Mouse (Mus musculus) stomach, embryonic 15.5 days (tissue): Measurements from ENCODE around the gene Vta1. TPM values are rescaled to one million over a fixed set of nuclear protein-coding genes. Genes with fewer than 3 reads are reported as not detected.

Experiments used
- ATAC-seq: fragments of 200-750 bp; cut with Nextera tagmentation; 2 replicates; pipeline ENCODE4 v1.8.0; 2017; ENCODE audit warnings: low read depth, moderate number of reproducible peaks, moderate TSS enrichment; ENCODE audit not compliant: insufficient read depth, low FRiP score
- H3K27ac ChIP-seq: fragments of 300-500 bp; sonication (generic); 2 replicates; pipeline ENCODE4 v1.5.1; 2015; ENCODE audit warnings: mild to moderate bottlenecking, inconsistent platforms
- H3K27me3 ChIP-seq: fragments of 300-500 bp; sonication (generic); replicated peaks from 2 replicates; pipeline ENCODE4 v1.6.1; 2015; ENCODE audit warnings: inconsistent platforms
- H3K36me3 ChIP-seq: fragments of 300-500 bp; sonication (generic); 2 replicates; pipeline ENCODE4 v1.6.1; 2015; ENCODE audit warnings: inconsistent platforms
- H3K4me1 ChIP-seq: fragments of 300-500 bp; sonication (generic); 2 replicates; pipeline ENCODE4 v1.6.1; 2015; ENCODE audit warnings: inconsistent platforms
- H3K4me2 ChIP-seq: fragments of 300-500 bp; sonication (generic); 2 replicates; pipeline ENCODE4 v1.6.1; 2015; ENCODE audit warnings: mild to moderate bottlenecking, inconsistent platforms
- H3K4me3 ChIP-seq: fragments of 300-500 bp; sonication (generic); replicated peaks from 2 replicates; pipeline ENCODE4 v1.5.1; 2015; ENCODE audit warnings: inconsistent platforms
- H3K9ac ChIP-seq: fragments of 300-500 bp; sonication (generic); 2 replicates; pipeline ENCODE4 v1.6.1; 2015; ENCODE audit warnings: inconsistent platforms
- H3K9me3 ChIP-seq: fragments of 300-500 bp; sonication (generic); 2 replicates; pipeline ENCODE4 v1.6.1; 2016; ENCODE audit warnings: inconsistent platforms
- WGBS: fragments of 180-500 bp; shearing (Covaris S2); methylation state at CpG from one replicate; pipeline ENCODE4 v1.1.7; 2015; 5-methylcytosine and 5-hydroxymethylcytosine counted together
- polyA plus RNA-seq: library from polyadenylated mRNA; unstranded; fragments of >200 nt; fragmentation: Nextera tagmentation; extraction: Ambion mirVana; gene quantifications from 2 replicates; pipeline ENCODE4 v1.2.1, GENCODE M21; 2015

Vta1 gene
- polyA plus RNA-seq = 86.1 and 90.6 TPM in 2 replicates

- Histone ChIP-seq H3K36me3 (no peaks in the 10 kb centered on the region), H3K27me3 (no peaks in the 10 kb centered on the region), H3K9ac (peak within 1 kb of the TSS; percentile 63), H3K27ac (no peak within 1 kb of the TSS), H3K4me1 (peaks cover 9% of the 10 kb centered on the region), H3K4me3 (peak within 1 kb of the TSS; percentile 81), H3K9me3 (no peaks in the 10 kb centered on the region), H3K4me2 (peak within 1 kb of the TSS; percentile 50)
- ATAC-seq = peak; percentile 98
- WGBS = under 1% methylated on average over 50 of the region's 50 CpGs
Measured at GRCm38 (mm10) chr10:14705072-14706066, at the start of gene Vta1, which contains the start of gene Nmbr. TSS of gene Vta1 (minus strand) at chr10:14705560. TSS of gene Nmbr (plus strand) at chr10:14705591.

- no peak for ATAC-seq
- WGBS = 0% methylated on average over 2 of the region's 2 CpGs
- no peaks in the 10 kb centered on the region for H3K9me3 ChIP-seq
Measured at GRCm38 (mm10) chr10:14734285-14734684, 28.9 kb upstream of the Vta1 start.

GRCm38 (mm10) chr10:14725671-14726070, 20.3 kb upstream of the Vta1 start:
- 64% methylated on average over 9 of the region's 9 CpGs for WGBS
- Histone ChIP-seq H3K4me3 (no peak overlapping the region), H3K9me3 (no peaks in the 10 kb centered on the region), H3K4me2 (no peak overlapping the region), H3K27ac (no peak overlapping the region), H3K9ac (no peak overlapping the region), H3K4me1 (no peaks in the 10 kb centered on the region), H3K36me3 (no peaks in the 10 kb centered on the region), H3K27me3 (no peaks in the 10 kb centered on the region)
- ATAC-seq = no peak

More at GRCm38 (mm10) chr10:14734285-14734684, 28.9 kb upstream of the Vta1 start:
- Histone ChIP-seq H3K4me2 (no peak overlapping the region), H3K4me1 (no peaks in the 10 kb centered on the region), H3K9ac (no peak overlapping the region), H3K27ac (no peak overlapping the region), H3K4me3 (no peak overlapping the region), H3K27me3 (no peaks in the 10 kb centered on the region), H3K36me3 (no peaks in the 10 kb centered on the region)

- Histone ChIP-seq H3K9me3 (no peaks in the 10 kb centered on the region), H3K4me3 (no peak within 1 kb of the TSS), H3K9ac (no peak within 1 kb of the TSS), H3K4me1 (no peaks in the 10 kb centered on the region), H3K36me3 (no peaks in the 10 kb centered on the region), H3K27me3 (no peaks in the 10 kb centered on the region), H3K4me2 (no peak within 1 kb of the TSS), H3K27ac (no peak within 1 kb of the TSS)
- WGBS = 59% methylated on average over 3 of the region's 3 CpGs
- no peak for ATAC-seq
Measured at GRCm38 (mm10) chr10:14718114-14718513, 12.8 kb upstream of the Vta1 start, which contains the start of gene Gje1. TSS of gene Gje1 (minus strand) at chr10:14718214.

GRCm38 (mm10) chr10:14703830-14704420, 1.4 kb downstream of the Vta1 start:
- H3K9ac ChIP-seq = no peak overlapping the region
- H3K27ac ChIP-seq = no peak overlapping the region
- H3K36me3 ChIP-seq = no peaks in the 10 kb centered on the region
- ATAC-seq = no peak
- WGBS = 65% methylated on average over 4 of the region's 4 CpGs
- H3K4me3 ChIP-seq = peak overlapping the region; percentile 81
- H3K27me3 ChIP-seq = no peaks in the 10 kb centered on the region
- H3K4me2 ChIP-seq = peak overlapping the region; percentile 50
- H3K4me1 ChIP-seq = peaks cover 9% of the 10 kb centered on the region
- H3K9me3 ChIP-seq = no peaks in the 10 kb centered on the region

GRCm38 (mm10) chr10:14703239-14703638, 2.1 kb downstream of the Vta1 start:
- H3K4me3 ChIP-seq = no peak overlapping the region
- H3K27me3 ChIP-seq = no peaks in the 10 kb centered on the region
- no peak overlapping the region for H3K4me2 ChIP-seq
- no peak overlapping the region for H3K9ac ChIP-seq
- no peaks in the 10 kb centered on the region for H3K9me3 ChIP-seq
- WGBS = 80% methylated on average over 1 of the region's 1 CpGs
- H3K27ac ChIP-seq = no peak overlapping the region
- no peak for ATAC-seq
- peaks cover 9% of the 10 kb centered on the region for H3K4me1 ChIP-seq
- no peaks in the 10 kb centered on the region for H3K36me3 ChIP-seq

- no peak overlapping the region for H3K4me3 ChIP-seq
- no peaks in the 10 kb centered on the region for H3K9me3 ChIP-seq
- H3K4me1 ChIP-seq = no peaks in the 10 kb centered on the region
- WGBS = 86% methylated on average over 3 of the region's 3 CpGs
- no peak overlapping the region for H3K27ac ChIP-seq
- peaks cover 3% of the 10 kb centered on the region; the same call in 1 of the 2 replicates for H3K36me3 ChIP-seq
- H3K27me3 ChIP-seq = no peaks in the 10 kb centered on the region
- no peak overlapping the region for H3K9ac ChIP-seq
- ATAC-seq = no peak
- no peak overlapping the region for H3K4me2 ChIP-seq
Measured at GRCm38 (mm10) chr10:14690349-14690748, 15.0 kb downstream of the Vta1 start.

GRCm38 (mm10) chr10:14688785-14689442, 16.4 kb downstream of the Vta1 start:
- Histone ChIP-seq H3K9ac (no peak overlapping the region), H3K4me1 (no peaks in the 10 kb centered on the region), H3K4me3 (no peak overlapping the region), H3K9me3 (no peaks in the 10 kb centered on the region), H3K27me3 (no peaks in the 10 kb centered on the region), H3K4me2 (no peak overlapping the region), H3K27ac (no peak overlapping the region), H3K36me3 (peaks cover 3% of the 10 kb centered on the region; the same call in 1 of the 2 replicates)
- WGBS = 74% methylated on average over 6 of the region's 6 CpGs
- no peak for ATAC-seq

GRCm38 (mm10) chr10:14685663-14686062, 19.7 kb downstream of the Vta1 start:
- peaks cover 3% of the 10 kb centered on the region; the same call in 1 of the 2 replicates for H3K36me3 ChIP-seq
- no peak overlapping the region for H3K9ac ChIP-seq
- H3K9me3 ChIP-seq = no peaks in the 10 kb centered on the region
- WGBS = 96% methylated on average over 1 of the region's 1 CpGs
- no peak for ATAC-seq
- H3K4me1 ChIP-seq = no peaks in the 10 kb centered on the region
- no peak overlapping the region for H3K4me2 ChIP-seq
- H3K4me3 ChIP-seq = no peak overlapping the region
- H3K27me3 ChIP-seq = no peaks in the 10 kb centered on the region
- H3K27ac ChIP-seq = no peak overlapping the region

- H3K9me3 ChIP-seq = no peaks in the 10 kb centered on the region
- H3K36me3 ChIP-seq = peaks cover 11% of the 10 kb centered on the region
- H3K9ac ChIP-seq = no peak overlapping the region
- 95% methylated on average over 2 of the region's 2 CpGs for WGBS
- no peak overlapping the region for H3K4me3 ChIP-seq
- no peak for ATAC-seq
- H3K27me3 ChIP-seq = no peaks in the 10 kb centered on the region
- no peak overlapping the region for H3K4me2 ChIP-seq
- H3K27ac ChIP-seq = no peak overlapping the region
- H3K4me1 ChIP-seq = no peaks in the 10 kb centered on the region
Measured at GRCm38 (mm10) chr10:14666147-14666546, 39.2 kb downstream of the Vta1 start.

- H3K4me3 ChIP-seq = no peak overlapping the region
- H3K27me3 ChIP-seq = no peaks in the 10 kb centered on the region
- 83% methylated on average over 2 of the region's 2 CpGs for WGBS
- H3K4me1 ChIP-seq = no peaks in the 10 kb centered on the region
- no peak overlapping the region for H3K27ac ChIP-seq
- H3K36me3 ChIP-seq = peaks cover 9% of the 10 kb centered on the region; the same call in 1 of the 2 replicates
- no peaks in the 10 kb centered on the region for H3K9me3 ChIP-seq
- no peak overlapping the region for H3K9ac ChIP-seq
- no peak for ATAC-seq
- H3K4me2 ChIP-seq = no peak overlapping the region
Measured at GRCm38 (mm10) chr10:14660875-14661274, 44.5 kb downstream of the Vta1 start.
